Mouse (Mus musculus) liver, postnatal 0 days (tissue): ENCODE data around the gene Slc23a3.

Source experiments
- CTCF ChIP-seq: sonication (generic); IDR thresholded peaks from 2 replicates; pipeline ENCODE4 v1.5.1; 2016; ENCODE audit warnings: antibody characterized with exemption, low read depth
- EP300 ChIP-seq: IDR thresholded peaks from 2 replicates; pipeline ENCODE4 v1.6.1; 2016; ENCODE audit warnings: antibody characterized with exemption, low read depth, mild to moderate bottlenecking

DNA sequence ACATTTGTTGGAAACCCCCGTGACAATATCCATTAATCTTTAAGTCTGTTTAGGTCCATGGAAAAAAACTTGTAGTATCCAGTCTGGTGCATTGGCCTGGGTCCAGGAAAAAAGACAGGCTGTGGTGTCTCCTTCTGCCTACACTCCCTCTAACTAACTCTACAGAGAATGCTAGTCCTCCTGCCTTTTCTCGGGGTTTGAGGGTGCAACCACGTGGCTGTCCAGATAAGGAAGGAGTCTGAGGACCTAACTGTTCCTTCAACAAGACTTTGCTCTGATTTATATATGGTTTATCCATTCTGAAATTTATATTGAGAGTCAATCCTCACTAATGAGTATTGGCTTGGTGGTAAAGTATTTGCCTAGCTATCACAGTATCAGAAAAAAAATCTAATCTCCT is 22.1 kb upstream of the Slc23a3 start:
- TF ChIP-seq EP300 (no peak), CTCF (no peak)
